Mouse (Mus musculus) kidney, embryonic 16.5 days (tissue): ENCODE measurements around the gene Sf3b1. TPM values are rescaled to one million over a fixed set of nuclear protein-coding genes. Genes with fewer than 3 reads are reported as not detected.

Source experiments
- ATAC-seq: fragments of 200-750 bp; cut with Nextera tagmentation; 2 replicates; pipeline ENCODE4 v1.8.0; 2017; ENCODE audit warnings: moderate TSS enrichment; ENCODE audit not compliant: low FRiP score, low TSS enrichment
- H3K27ac ChIP-seq: fragments of 300-500 bp; sonication (generic); 2 replicates; pipeline ENCODE4 v1.5.1; 2014; ENCODE audit warnings: low read length
- H3K27me3 ChIP-seq: fragments of 300-500 bp; sonication (generic); 2 replicates; pipeline ENCODE4 v1.6.1; 2014; ENCODE audit warnings: low read length, control low read depth, mixed read lengths; ENCODE audit not compliant: insufficient read depth
- H3K36me3 ChIP-seq: fragments of 300-500 bp; sonication (generic); 2 replicates; pipeline ENCODE4 v1.6.1; 2014; ENCODE audit warnings: low read length, control low read depth, mixed read lengths; ENCODE audit not compliant: insufficient read depth
- H3K4me1 ChIP-seq: fragments of 300-500 bp; sonication (generic); 2 replicates; pipeline ENCODE4 v1.6.1; 2014; ENCODE audit warnings: low read length, control low read depth, mixed read lengths; ENCODE audit not compliant: insufficient read depth
- H3K4me2 ChIP-seq: fragments of 300-500 bp; sonication (generic); replicated peaks from 2 replicates; pipeline ENCODE4 v1.6.1; 2014; ENCODE audit warnings: low read depth, low read length
- H3K4me3 ChIP-seq: fragments of 300-500 bp; sonication (generic); 2 replicates; pipeline ENCODE4 v1.5.1; 2014; ENCODE audit warnings: mild to moderate bottlenecking, low read length
- H3K9ac ChIP-seq: fragments of 300-500 bp; sonication (generic); replicated peaks from 2 replicates; pipeline ENCODE4 v1.6.1; 2014; ENCODE audit warnings: low read length
- H3K9me3 ChIP-seq: fragments of 300-500 bp; sonication (generic); 2 replicates; pipeline ENCODE4 v1.6.1; 2016; ENCODE audit warnings: low read length, control low read depth
- WGBS: fragments of 180-500 bp; shearing (Covaris S2); extraction: QIAGEN DNeasy Blood & Tissue Kit; methylation state at CpG from one replicate; pipeline ENCODE4 v1.1.7; 2014; 5-methylcytosine and 5-hydroxymethylcytosine counted together
- polyA plus RNA-seq: library from polyadenylated mRNA; unstranded; fragments of >200 nt; fragmentation: Nextera tagmentation; extraction: Ambion mirVana; gene quantifications from 2 replicates; pipeline ENCODE4 v1.2.1, GENCODE M21; 2015

The Sf3b1 gene
- polyA plus RNA-seq, 1 experiment from 2014 or later: 284 TPM

DNA sequence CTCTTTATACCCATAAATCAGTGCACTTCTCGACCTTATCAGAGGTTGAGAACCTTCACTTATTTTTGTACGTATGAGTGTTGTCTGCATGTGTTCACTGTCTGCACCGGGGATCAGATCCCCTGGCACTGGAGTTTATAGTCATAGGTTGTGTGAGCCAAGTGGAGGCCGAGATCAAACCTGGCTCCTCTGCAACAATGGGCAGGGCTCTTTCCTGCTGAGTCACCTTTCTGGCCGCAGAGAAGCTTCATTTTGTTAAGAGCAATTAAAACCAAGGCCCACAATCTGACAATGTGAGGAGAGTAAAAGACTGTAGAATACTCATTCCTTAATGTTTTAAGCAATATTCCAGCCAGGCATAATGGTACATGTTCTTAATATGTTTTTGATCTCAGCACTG is 33.7 kb downstream of the Sf3b1 start:
- no peaks in the 10 kb centered on the region for H3K9me3 ChIP-seq
- H3K4me1 ChIP-seq: no peaks in the 10 kb centered on the region
- H3K4me2 ChIP-seq: no peak overlapping the region
- 85% methylated on average over 5 of the region's 5 CpGs for WGBS
- no peak overlapping the region for H3K9ac ChIP-seq
- H3K4me3 ChIP-seq: no peak overlapping the region
- no peak overlapping the region for H3K27ac ChIP-seq
- peaks cover 63% of the 10 kb centered on the region for H3K36me3 ChIP-seq
- ATAC-seq: no peak
- no peaks in the 10 kb centered on the region for H3K27me3 ChIP-seq

DNA sequence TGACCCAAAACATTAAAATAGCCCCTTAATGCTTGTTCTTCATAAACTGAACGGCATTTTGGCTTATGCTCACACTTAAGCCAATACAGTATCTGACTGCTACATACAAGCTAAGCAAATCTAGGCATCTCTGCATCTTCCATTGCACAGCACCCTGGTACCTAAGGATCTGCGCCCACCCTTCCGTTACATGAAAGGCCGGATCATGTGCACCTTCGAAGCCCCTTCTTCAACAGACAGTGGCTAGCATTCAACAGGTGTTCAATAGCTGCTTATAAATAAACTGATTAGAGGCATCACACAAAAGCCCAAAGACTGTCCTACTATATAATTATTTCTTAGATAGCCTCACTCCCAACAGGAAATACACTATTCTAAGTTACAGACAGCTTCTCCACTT is 41.0 kb downstream of the Sf3b1 start:
- no peak overlapping the region for H3K4me2 ChIP-seq
- H3K9ac ChIP-seq: no peak overlapping the region
- H3K27ac ChIP-seq: no peak overlapping the region
- H3K27me3 ChIP-seq: no peaks in the 10 kb centered on the region
- no peak overlapping the region for H3K4me3 ChIP-seq
- no peak for ATAC-seq
- 95% methylated on average over 5 of the region's 5 CpGs for WGBS
- no peaks in the 10 kb centered on the region for H3K4me1 ChIP-seq
- H3K36me3 ChIP-seq: peaks cover 44% of the 10 kb centered on the region
- no peaks in the 10 kb centered on the region for H3K9me3 ChIP-seq

DNA sequence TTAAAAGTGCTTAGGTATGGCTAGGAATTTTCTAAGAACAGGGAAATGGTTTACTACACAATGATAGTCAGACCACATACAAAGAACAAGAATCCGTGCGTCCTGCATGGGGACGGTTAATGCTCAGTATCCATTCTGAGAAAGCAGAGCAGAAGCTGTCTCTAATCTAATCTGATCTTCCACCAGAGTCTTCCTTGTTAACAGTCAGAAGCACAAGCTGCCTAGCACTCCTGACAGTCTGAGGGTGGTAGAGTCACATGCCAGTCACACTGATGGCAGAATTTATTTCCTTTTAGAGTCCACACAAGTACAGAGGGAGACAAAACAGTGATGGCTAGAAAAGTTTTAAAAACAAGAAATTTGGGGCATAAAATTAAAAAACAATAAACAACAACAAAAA is 41.5 kb downstream of the Sf3b1 start:
- no peak for ATAC-seq
- 92% methylated on average over 3 of the region's 3 CpGs for WGBS
- no peak overlapping the region for H3K9ac ChIP-seq

DNA sequence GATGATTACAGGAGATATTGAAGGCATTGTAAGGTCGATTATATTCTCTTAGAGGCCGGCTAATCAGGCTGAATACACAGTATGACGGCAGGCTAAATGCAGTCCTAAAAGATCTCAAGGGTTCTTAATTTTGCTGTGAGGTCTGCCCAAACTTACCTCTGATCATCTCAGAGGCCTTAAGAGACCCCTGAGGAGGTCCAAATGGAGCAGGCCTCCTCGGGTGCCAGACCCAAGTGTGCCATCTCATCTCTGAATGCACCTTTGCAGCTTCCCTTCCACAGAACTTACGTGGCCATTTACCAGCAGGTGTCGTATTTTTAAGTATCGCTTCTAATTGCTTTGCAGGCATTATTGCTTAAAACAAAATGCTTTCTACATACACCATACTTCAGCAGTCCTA is 43.1 kb downstream of the Sf3b1 start:
- Histone ChIP-seq H3K36me3 (peaks cover 30% of the 10 kb centered on the region), H3K4me2 (no peak overlapping the region), H3K4me3 (no peak overlapping the region), H3K27me3 (no peaks in the 10 kb centered on the region), H3K4me1 (no peaks in the 10 kb centered on the region), H3K27ac (no peak overlapping the region), H3K9ac (no peak overlapping the region), H3K9me3 (no peaks in the 10 kb centered on the region)
- no peak for ATAC-seq
- 87% methylated on average over 7 of the region's 7 CpGs for WGBS

More for the DNA sequence above, 41.5 kb downstream of the Sf3b1 start:
- H3K36me3 ChIP-seq: peaks cover 44% of the 10 kb centered on the region
- H3K4me3 ChIP-seq: no peak overlapping the region
- H3K4me1 ChIP-seq: no peaks in the 10 kb centered on the region
- H3K27ac ChIP-seq: no peak overlapping the region
- no peaks in the 10 kb centered on the region for H3K9me3 ChIP-seq
- no peak overlapping the region for H3K4me2 ChIP-seq
- H3K27me3 ChIP-seq: no peaks in the 10 kb centered on the region

DNA sequence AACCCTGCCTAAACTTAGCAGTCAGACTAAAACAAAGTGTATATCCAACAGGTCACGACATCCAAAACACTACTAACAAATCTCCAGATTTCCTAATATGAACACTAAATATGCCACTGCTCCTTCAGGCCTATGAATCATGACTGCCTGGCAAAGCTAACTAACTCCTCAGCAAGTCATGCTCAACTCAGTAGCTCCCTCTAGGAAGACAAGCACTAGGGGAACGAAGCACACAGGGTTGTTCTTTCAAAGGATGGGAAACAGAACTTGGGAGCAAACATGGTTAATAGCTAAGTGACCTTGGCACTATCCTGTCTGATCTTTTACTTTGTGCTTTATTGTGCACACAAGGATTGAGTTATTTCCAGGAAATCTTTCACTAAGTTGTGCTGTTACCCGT is 43.9 kb downstream of the Sf3b1 start:
- Histone ChIP-seq H3K4me3 (no peak overlapping the region), H3K27ac (no peak overlapping the region), H3K36me3 (peaks cover 27% of the 10 kb centered on the region), H3K9ac (no peak overlapping the region), H3K27me3 (no peaks in the 10 kb centered on the region), H3K9me3 (no peaks in the 10 kb centered on the region), H3K4me2 (no peak overlapping the region), H3K4me1 (no peaks in the 10 kb centered on the region)
- ATAC-seq: no peak; the same call in 1 of the 2 replicates
- WGBS: 64% methylated on average over 3 of the region's 3 CpGs

DNA sequence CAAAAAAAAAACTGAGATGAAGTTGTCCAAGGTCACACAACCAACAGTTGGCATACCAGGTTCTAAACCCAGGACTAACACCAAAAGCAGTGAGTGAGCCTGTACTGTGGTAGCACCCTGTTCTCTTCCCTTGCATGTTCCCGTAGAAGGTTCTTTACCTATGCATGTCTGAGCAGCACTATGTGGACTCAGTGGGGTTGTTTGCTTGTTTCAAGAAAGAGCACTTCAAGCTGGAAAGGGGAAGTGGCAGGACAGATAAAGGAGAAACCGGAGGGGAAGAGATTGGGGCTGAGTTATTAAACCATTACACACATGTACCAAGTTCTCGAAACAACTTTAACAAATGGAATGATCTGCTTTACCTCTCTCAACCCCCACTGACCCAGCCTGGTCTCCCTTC is 44.6 kb downstream of the Sf3b1 start:
- Histone ChIP-seq H3K4me1 (no peaks in the 10 kb centered on the region), H3K9me3 (no peaks in the 10 kb centered on the region), H3K36me3 (peaks cover 24% of the 10 kb centered on the region), H3K4me2 (no peak overlapping the region), H3K9ac (no peak overlapping the region), H3K4me3 (no peak overlapping the region), H3K27ac (no peak overlapping the region), H3K27me3 (no peaks in the 10 kb centered on the region)
- WGBS: 85% methylated on average over 3 of the region's 3 CpGs
- no peak for ATAC-seq

DNA sequence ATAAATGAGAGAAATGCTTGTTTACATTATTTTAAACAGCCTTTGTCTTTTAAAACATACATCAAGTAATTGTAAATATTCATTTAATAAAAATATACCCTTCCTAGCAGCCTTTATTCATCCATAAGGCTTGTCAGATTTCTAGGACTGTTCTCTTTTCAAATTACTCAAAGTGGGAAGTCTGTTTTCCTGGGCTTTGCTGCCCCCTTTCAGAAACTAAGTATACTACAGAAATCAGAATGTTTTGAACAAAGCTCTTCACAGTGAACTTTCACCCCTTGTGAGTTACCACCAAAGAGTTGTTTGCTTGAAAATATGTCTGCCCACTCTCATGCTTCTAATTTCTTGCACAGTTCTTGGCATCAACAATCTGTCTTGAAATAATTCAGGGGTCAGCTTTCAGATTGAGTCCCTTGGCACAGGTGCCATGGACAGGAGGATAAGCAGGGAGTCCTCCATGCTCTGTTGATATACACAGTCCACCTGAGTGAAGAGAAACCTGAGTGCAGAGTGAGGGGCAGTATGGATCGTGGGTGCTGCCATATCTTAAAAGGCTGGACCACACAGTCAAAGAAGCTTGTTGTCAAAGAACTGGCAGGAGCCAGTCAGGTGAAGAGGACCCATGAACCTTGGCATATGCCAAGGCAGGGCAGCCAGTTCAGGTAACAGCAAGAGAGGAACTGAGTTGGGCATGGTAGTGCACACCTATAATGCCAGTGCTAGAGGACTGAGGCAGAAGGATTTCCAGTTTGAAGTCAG is 47.9 kb downstream of the Sf3b1 start:
- no peaks in the 10 kb centered on the region for H3K27me3 ChIP-seq
- no peak overlapping the region for H3K4me3 ChIP-seq
- no peaks in the 10 kb centered on the region for H3K9me3 ChIP-seq
- no peak overlapping the region for H3K27ac ChIP-seq
- 37% methylated on average over 1 of the region's 1 CpGs for WGBS
- peak; percentile 71; the same call in 1 of the 2 replicates for ATAC-seq
- no peak overlapping the region for H3K4me2 ChIP-seq
- no peaks in the 10 kb centered on the region for H3K4me1 ChIP-seq
- H3K9ac ChIP-seq: no peak overlapping the region
- H3K36me3 ChIP-seq: peaks cover 4% of the 10 kb centered on the region; the same call in 1 of the 2 replicates

DNA sequence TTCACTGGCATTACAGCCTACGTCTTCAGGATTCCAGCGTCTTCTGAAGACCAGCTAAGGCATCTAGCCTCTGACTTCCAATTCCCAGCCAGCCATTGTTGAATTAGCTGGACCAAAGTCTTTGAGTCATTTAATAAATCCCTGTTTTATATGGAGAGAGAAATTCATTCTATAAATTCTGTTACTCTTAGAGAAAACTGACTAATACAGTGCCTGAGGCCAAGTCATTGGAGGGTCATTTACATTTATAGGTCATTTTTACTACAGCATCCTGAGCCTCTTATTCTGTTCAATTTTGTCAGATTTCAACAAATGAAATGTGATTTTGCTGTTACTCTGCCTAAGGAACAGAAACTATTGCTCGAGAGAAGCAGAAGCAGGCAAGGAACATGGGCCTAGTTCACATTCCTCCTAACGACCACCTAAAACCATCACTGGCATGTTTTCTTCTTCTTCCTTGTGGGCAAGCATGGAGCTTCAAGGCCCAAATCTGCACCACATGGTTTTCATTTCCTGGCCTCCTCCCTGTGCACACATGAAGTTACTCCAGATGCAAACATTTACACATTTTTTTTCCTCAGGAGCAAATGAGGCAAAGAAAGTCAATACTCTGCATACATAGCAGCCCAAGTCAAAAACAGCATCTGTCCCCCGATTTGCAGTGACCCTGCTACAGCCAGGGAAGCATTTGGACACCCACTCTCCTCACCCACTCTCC is 55.4 kb downstream of the Sf3b1 start:
- Histone ChIP-seq H3K36me3 (no peaks in the 10 kb centered on the region), H3K4me1 (no peaks in the 10 kb centered on the region), H3K4me2 (no peak overlapping the region), H3K27me3 (no peaks in the 10 kb centered on the region), H3K4me3 (no peak overlapping the region), H3K27ac (no peak overlapping the region), H3K9ac (no peak overlapping the region), H3K9me3 (no peaks in the 10 kb centered on the region)
- no peak for ATAC-seq
- WGBS: 91% methylated on average over 5 of the region's 5 CpGs

DNA sequence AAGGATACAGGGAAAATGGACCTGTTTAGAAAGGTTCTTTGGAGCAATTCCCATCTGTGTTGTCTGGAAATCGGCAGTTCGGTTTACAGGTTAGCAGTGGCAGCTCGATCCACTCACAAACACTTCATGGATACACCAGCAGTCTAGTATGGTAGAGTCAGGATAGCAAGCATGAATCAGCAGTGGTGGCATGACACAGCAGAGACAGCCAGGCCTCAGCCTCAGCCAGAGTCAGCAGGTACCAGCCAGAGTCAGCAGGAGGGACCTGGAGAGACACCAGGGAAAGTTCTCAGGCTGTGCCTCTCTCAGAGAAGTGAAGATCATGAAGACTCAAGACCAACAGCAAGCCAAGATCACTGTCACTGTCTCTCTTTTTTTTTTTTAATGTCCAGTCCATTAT is 60.4 kb downstream of the Sf3b1 start:
- no peaks in the 10 kb centered on the region for H3K9me3 ChIP-seq
- ATAC-seq: no peak
- H3K9ac ChIP-seq: no peak overlapping the region
- WGBS: 95% methylated on average over 3 of the region's 3 CpGs
- H3K27me3 ChIP-seq: no peaks in the 10 kb centered on the region
- H3K4me1 ChIP-seq: no peaks in the 10 kb centered on the region
- H3K27ac ChIP-seq: no peak overlapping the region
- H3K36me3 ChIP-seq: no peaks in the 10 kb centered on the region
- no peak overlapping the region for H3K4me2 ChIP-seq
- H3K4me3 ChIP-seq: no peak overlapping the region
